Mouse (Mus musculus): ENCODE results near the gene Pfkfb3. TPM values are rescaled to one million over a fixed set of nuclear protein-coding genes. Genes with fewer than 3 reads are reported as not detected.

Pfkfb3 gene
- polyA plus RNA-seq, 1 experiment, result not detected

GRCm38 (mm10) chr2:11563256-11563655, 9.4 kb upstream of the Pfkfb3 start:
- TF ChIP-seq GATA1 (IDR thresholded peaks at IDR 0.05; ENCODE audit: low read length), result no peak

GRCm38 (mm10) chr2:11558654-11559053, 4.8 kb upstream of the Pfkfb3 start:
- TF ChIP-seq GATA1 (IDR thresholded peaks at IDR 0.05; ENCODE audit: low read length), result no peak

GRCm38 (mm10) chr2:11557244-11557643, 3.4 kb upstream of the Pfkfb3 start:
- no peak for TF ChIP-seq GATA1 (IDR thresholded peaks at IDR 0.05; ENCODE audit: low read length)

GRCm38 (mm10) chr2:11555316-11555715, 1.4 kb upstream of the Pfkfb3 start:
- TF ChIP-seq GATA1 (IDR thresholded peaks at IDR 0.05; ENCODE audit: low read length), result no peak

- no peak for TF ChIP-seq GATA1 (IDR thresholded peaks at IDR 0.05; ENCODE audit: low read length)
Observed at GRCm38 (mm10) chr2:11552966-11553451, 868 bp downstream of the Pfkfb3 start.

- no peak for TF ChIP-seq GATA1 (IDR thresholded peaks at IDR 0.05; ENCODE audit: low read length)
Observed at GRCm38 (mm10) chr2:11552297-11552821, 1.5 kb downstream of the Pfkfb3 start.

- no peak for TF ChIP-seq GATA1 (IDR thresholded peaks at IDR 0.05; ENCODE audit: low read length)
Observed at GRCm38 (mm10) chr2:11551726-11552125, 2.2 kb downstream of the Pfkfb3 start.

GRCm38 (mm10) chr2:11548508-11548907, 5.4 kb downstream of the Pfkfb3 start:
- TF ChIP-seq GATA1 (IDR thresholded peaks at IDR 0.05; ENCODE audit: low read length), result no peak

GRCm38 (mm10) chr2:11547609-11548008, 6.3 kb downstream of the Pfkfb3 start:
- TF ChIP-seq GATA1 (IDR thresholded peaks at IDR 0.05; ENCODE audit: low read length), result no peak

GRCm38 (mm10) chr2:11546091-11546490, 7.8 kb downstream of the Pfkfb3 start:
- TF ChIP-seq GATA1 (IDR thresholded peaks at IDR 0.05; ENCODE audit: low read length), result no peak

- no peak for TF ChIP-seq GATA1 (IDR thresholded peaks at IDR 0.05; ENCODE audit: low read length)
Observed at GRCm38 (mm10) chr2:11545380-11545779, 8.5 kb downstream of the Pfkfb3 start.

GRCm38 (mm10) chr2:11544342-11544741, 9.5 kb downstream of the Pfkfb3 start:
- no peak for TF ChIP-seq GATA1 (IDR thresholded peaks at IDR 0.05; ENCODE audit: low read length)

GRCm38 (mm10) chr2:11543158-11543557, 10.7 kb downstream of the Pfkfb3 start:
- no peak for TF ChIP-seq GATA1 (IDR thresholded peaks at IDR 0.05; ENCODE audit: low read length)

GRCm38 (mm10) chr2:11542640-11543039, 11.2 kb downstream of the Pfkfb3 start:
- TF ChIP-seq GATA1 (IDR thresholded peaks at IDR 0.05; ENCODE audit: low read length), result no peak

- TF ChIP-seq GATA1 (IDR thresholded peaks at IDR 0.05; ENCODE audit: low read length), result no peak
Observed at GRCm38 (mm10) chr2:11542121-11542520, 11.8 kb downstream of the Pfkfb3 start.

GRCm38 (mm10) chr2:11535966-11536365, 17.9 kb downstream of the Pfkfb3 start:
- no peak for TF ChIP-seq GATA1 (IDR thresholded peaks at IDR 0.05; ENCODE audit: low read length)

GRCm38 (mm10) chr2:11535412-11535928, 18.4 kb downstream of the Pfkfb3 start:
- no peak for TF ChIP-seq GATA1 (IDR thresholded peaks at IDR 0.05; ENCODE audit: low read length)
